Mouse (Mus musculus): Measurements from ENCODE around the gene Tns3.
"Not testable (repeated sequence)": the region's sequence is repeated elsewhere in the genome, so short reads cannot be mapped to it uniquely, and the experiment has no call there.

Tns3 gene

DNA sequence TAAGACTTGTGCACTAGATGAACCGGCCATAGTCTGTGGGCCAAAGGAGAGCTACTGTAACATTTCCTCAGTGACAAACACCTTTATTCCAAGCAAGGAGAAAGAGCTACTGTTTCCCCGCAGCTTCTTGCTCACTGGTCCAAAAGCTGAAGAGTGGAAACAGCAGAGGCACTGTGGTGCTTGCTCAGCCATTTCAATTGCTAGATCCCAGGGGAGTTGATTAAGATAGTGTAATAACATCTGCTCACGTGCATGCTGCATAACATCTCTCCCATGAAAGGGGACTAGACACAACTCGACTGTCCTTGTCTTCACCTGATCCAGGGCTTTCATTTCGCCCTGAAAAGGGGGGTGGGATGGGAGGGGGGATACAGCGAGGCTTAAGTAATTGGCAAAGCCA, 41.7 kb downstream of the Tns3 start:
- DNase-seq (ENCODE audit: low spot score): no peak

DNA sequence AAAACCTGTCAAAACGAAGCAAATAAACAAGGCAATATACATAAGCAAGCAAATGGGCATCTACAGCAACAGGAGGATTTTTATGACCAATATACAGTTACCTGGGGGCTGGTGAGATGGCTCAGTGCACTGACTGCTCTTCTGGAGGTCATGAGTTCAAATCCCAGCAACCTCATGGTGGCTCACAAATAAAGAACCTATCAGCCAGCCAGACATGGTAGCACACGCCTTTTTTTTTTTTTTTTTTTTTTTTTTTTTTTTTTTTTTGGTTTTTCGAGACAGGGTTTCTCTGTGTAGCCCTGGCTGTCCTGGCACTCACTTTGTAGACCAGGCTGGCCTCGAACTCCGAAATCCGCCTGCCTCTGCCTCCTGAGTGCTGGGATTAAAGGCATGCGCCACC, 45.2 kb downstream of the Tns3 start:
- DNase-seq (ENCODE audit: low spot score): not testable (repeated sequence)

DNA sequence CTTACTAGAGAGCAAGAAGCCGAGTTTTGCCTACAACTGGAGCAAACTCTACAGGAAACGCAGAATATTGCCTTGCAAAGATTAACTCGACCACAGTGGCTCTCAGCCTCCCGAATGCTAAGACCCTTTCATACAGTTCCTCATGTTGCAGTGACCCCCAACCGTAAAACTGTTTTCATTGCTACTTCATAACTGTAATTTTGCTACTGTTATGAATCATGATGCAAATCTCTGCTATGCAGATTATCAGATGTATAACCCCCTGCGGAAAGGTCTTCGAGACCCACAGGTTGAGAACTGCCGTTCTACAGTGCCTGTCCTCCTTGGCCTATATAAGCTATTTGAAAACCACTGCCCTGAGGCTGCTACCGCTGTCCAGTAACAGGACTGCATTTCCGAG, 46.0 kb downstream of the Tns3 start:
- DNase-seq (ENCODE audit: low spot score): no peak

DNA sequence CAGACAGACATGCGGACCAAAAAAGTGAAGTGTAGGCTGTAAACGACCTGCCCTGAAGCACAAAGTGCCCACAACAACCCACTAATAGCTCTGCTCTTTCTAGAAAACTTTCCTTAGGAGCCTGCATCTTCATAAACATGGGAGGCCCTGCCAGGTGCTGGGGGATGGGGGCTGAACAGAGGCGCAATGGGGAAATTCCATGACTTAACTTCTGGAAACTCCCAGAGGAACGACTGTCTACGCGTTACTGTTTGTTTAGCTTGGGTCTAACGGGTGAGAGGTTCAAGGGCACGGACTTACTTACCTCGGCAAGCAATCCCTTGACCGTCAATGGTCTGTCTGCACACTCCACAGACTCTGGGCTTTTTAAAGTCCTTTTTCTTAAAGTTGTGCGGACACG, 48.9 kb downstream of the Tns3 start:
- DNase-seq (ENCODE audit: low spot score): no peak

DNA sequence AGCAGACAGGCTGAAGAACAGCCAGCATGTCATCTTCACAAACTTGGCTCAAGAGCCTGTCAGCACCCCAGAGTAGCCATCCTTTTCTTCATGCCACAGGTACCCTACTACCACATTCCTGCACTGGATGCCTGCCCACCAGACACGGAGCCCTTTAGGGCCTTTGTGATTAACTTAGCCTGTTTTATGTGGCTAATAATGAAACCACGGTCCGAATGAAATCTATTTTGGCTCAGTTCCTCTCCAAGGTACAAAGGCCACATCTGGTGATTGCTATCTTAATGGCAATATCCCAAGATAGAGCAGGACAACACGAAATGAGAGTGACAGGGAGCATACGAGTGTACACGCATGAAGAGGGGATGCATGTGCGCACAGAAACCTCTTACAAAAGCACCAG, 53.9 kb downstream of the Tns3 start:
- DNase-seq (ENCODE audit: low spot score): no peak

DNA sequence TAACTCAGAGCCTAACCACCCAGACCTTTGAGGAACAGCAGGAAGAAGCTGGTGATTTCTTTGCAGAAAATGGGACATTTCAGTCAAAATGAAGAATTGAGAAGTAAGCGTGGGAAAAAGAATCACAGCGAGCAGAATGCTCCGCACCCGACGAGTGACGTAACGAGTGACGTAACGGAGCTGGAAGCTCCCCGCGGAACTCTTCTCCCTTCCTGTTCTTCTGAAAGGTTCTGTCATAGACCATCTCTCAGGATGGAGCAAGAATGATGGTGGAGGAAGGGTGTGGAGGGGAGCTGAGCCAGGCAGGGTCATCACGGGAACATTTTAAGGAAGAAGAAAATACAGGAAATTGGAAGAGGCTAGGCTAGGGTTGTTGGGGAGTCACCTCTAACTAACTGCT, 54.5 kb downstream of the Tns3 start:
- DNase-seq (ENCODE audit: low spot score): no peak

DNA sequence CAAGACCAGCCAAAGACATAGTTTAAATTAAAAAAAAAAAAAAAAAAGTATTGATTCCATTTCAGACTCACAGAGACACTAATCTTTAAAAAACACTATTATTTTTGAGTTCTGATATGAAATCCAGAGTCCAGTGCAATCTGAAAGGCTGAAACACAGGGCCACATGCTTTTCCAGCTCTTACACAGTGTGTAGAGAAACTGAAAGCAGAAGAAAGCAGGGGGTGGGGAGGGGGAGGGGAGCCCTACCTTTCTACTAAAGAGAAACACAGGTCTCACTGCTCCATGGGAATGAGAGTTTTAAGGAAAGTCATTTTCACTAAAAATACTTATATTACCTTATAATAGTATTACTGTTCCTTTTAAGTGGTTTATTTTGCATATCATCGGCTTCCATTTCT, 57.2 kb downstream of the Tns3 start:
- DNase-seq (ENCODE audit: low spot score): no peak

DNA sequence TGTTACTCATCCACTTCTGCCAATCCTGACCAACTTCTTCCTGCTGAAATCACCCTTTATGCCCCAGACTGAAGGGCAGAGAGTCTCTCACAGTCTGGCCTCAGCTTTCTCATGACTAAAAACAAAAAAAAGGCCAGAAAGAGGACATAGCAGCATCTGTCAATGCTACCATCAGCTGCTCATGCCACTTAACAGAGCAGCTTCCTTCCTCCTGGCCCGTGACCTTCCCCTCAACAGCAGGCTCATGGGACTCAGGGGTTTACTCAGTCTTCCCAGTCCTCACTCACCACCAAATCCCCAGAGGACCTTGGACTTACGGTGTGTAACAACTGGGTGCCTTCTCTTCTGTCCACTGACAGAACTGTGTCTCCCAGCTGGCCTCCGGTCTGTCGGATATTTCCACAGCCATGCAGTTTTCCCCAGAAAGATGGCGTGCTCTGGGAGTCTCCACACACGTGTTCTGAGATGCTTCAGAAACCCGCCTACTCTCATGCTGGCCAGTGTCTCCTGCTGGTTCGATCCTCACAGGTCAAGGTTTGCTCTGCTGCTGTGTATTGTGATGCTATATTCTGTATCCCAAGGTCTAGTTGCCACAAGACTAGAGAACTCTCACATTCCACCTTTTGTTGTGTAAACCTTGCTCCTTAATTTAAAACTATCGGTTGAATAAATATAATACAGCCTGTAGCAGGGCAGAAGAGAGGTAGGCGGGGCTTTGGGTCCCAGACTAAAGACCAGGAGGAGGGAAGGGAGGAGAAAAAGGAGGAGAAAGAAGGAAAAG, 59.4 kb downstream of the Tns3 start:
- no peak for DNase-seq (ENCODE audit: low spot score)

DNA sequence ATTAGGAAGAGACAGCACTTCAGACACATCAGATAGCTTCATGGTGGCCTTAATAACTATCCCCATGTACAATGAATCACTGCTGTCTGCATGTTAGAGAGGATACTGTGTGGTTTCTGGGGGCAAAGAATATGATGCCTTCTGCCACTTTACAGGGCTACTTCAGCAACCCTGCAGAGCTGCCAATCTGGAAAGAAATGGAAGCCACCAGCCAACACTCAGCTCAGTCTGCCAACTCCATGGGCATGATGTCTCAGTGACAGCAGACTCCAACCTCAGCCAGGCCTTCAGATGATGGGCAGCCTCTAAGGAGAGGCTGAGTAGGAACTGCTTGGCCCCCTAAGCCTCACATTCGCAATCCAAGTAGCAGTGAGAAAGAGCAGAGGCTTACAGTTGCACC, 61.7 kb downstream of the Tns3 start:
- no peak for DNase-seq (ENCODE audit: low spot score)

DNA sequence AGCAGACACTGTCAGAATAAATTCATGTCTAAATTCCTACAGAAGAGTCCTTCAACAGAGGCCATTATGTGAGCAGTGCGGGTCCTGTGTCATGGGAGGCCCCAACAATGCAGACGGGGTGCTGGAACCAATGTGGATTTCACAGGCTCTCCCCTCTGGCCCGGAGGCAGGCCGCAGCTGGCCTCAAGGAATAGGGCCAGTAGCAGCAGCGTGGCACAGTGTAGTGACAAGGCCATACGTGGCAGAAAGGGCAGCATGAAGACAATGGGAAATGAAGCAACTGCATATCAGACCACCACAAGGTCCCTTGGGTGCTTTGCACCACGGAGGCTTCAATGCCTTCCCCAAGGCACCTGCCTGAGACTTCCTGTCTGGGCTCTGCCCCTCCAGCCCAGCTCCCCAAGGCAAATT, 62.9 kb downstream of the Tns3 start:
- DNase-seq (ENCODE audit: low spot score): no peak

DNA sequence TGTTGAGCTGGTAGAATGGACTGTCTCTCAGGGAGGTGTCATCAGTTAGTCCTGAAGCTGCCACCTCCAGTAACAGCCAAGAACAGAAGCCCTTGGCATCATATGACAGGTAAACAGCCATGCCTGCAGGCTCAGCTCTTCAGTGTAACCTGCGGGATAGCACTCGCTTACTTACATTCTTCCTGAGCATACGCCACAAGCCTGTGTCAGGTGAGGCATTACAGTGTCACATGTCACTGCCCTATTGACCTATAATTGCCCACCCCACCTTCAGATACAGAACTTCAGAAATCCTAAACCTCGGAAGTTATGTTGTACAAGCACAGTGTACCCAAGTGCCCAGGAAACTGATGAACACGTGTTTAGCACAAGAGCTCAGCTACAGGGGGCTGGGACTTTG, 68.7 kb downstream of the Tns3 start:
- no peak for DNase-seq (ENCODE audit: low spot score)

DNA sequence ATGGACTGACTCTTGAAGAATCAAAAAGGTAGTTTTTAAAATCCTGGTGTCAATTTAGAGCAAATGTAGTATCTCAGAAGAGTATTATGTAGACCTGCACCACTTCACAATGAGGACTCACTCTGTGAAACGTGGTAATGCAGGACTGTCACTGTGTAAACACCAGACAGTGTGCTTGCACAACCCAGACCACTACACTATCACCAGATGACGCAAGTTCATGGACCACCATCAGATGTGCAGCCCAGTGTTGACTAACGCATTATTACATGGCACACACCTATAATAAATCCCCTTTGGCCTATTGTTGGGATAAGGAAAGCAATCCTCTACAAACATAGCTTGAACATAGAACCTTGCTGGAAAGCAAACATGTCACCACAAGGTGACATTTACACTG, 71.2 kb downstream of the Tns3 start:
- DNase-seq (ENCODE audit: low spot score): no peak

DNA sequence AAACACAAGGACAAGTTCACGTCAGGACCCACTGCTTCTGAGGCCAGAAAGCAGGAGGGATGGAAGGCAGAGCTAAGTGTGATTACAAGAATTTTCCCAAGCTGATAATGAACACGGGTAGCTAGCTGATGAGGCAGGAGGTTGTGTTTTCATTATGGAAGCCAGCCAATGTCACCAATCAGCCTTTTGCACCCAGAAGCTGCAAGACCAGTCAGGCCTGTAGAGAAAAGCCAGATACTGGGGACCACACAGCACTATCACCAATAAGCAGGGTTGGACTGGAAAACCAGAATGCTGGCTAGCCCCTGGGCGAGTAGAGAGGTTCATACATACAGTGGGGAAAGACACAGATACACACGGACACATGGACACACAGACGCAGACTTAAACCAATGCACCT, 73.1 kb downstream of the Tns3 start:
- peak; percentile 58 for DNase-seq (ENCODE audit: low spot score)

DNA sequence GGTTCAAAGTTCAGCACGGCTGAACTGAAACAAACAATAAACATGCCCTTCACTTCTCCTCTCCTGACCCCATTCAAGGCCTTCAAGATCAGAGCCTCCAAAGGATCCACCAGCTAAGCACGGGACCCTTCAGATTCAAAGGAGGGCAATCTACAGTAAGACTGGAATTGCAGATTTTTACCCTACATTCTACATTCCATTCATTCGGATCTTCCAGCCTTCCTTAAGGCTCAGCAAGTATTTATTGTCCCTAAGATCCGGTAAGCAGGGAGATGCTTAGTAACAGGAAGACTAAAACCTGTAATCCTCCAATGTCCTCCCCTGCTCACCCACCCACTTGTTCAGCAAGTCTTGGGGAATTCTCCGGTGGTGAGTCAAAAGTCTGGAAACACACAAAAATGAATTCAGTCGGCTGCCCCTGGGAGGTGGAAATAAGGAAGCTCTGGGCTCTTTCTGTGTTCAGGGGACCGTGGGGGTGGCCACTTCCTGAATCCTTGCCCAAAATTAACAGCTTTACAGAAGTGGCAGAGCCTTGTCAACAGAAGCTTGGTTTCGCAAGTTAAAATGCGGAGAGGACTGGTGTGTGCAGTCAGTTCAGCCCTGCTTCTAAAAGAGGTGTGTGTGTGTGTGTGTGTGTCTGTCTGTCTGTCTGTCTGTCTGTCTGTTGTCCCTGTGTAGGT, 75.0 kb downstream of the Tns3 start:
- DNase-seq (ENCODE audit: low spot score): peak; percentile 26

DNA sequence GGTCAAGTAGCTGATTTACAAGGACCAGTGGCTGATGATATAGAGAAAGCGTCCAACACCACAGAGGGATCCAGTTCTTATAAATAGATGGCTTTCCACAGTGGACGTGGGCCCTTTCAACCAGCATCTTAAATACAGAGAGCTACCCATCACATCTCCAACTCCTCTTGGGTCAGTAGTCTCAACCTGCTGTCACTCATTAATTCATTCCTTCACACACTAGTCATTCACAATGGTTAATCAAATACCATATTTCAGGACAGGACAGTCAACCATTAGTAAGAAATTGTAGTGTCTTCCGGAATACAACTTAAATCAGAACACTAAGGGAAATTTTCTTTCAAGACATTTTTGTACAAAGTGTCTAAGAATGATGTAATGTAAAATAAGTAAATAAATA, 76.4 kb downstream of the Tns3 start:
- no peak for DNase-seq (ENCODE audit: low spot score)

DNA sequence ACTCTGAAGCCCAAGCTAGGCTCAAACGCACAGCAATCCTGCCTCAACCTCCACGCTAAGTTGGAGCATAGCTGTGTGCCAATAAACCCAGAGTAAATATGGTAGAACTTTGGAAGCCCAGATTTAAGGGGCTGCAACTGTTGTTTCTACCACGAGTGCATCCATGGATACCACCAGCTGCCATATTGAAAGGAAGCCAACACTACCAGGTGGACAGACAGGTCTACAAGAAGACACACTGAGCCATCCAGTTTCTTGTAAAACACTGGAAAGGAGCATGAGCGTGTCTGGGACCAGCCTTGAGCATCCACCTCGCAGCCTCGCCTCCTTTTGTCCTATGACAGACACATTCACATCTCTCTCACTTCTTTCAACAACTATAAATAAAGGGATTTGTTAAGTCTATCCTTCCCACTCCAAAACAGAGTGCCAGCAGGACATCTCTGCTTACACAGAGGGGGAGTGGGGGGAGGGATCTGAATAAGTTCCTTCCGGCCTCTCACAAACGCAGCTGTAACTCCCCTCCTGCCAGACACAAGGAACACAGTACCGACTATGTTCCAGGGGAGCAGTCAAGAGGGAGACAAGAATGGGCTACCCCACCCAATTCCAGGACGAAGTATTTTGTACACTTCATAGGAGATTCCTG, 77.2 kb downstream of the Tns3 start:
- no peak for DNase-seq (ENCODE audit: low spot score)

DNA sequence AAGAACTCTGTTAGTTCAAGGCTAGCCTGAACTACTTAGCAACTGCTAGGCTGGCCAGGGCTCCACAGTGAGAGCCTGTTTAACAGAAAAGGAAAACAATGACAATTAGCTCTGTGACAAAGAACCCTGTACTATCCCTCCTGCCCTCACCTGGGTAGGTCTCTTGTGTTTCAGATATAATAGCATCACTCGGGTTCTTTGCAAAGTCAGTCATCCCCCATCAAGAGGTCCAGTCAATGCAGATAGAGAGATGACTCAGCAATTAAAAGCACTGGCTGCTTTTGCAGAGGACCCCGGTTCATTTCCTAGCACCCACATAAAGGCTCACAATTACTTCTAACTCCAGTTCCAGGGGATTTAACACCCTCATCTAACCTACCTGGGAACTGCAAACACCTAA, 78.0 kb downstream of the Tns3 start:
- no peak for DNase-seq (ENCODE audit: low spot score)

DNA sequence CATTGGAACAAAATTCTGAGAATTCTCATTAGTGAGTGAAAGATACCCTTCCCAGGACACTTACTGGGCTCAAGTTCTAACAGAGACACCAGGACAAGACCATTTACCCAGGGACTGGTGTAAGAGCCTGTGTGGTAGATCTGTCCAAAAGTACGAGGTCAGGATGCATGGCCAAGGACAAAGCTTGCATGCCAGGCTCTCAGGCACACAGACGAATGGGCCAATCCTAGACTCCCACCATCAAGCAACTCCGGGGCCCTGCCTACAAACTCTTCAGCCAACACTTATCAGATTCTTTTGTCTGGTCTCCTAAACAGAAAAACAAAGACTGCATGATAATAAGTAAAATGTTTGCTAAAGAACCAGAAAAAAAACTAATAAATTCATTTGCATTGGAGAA, 78.6 kb downstream of the Tns3 start:
- no peak for DNase-seq (ENCODE audit: low spot score)

DNA sequence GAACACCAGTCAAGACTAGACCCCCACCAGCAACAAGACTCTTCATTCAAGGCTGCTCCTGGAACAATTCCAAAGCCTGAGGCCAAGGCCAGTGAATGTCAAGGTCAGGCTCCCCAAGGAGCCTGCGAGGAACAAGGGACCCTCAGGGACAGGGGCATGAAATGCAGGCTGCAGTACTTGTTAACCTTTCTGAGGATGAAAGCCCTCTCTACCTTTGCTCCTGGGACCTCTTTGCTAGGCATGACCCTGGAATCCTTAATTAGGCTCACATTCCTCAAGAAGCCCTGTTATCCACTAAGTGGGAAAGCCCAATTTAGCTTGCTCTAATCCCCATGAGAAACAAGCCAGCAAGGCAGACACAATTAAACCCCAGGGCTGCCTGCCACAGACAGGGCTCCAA, 79.4 kb downstream of the Tns3 start:
- DNase-seq (ENCODE audit: low spot score): no peak

DNA sequence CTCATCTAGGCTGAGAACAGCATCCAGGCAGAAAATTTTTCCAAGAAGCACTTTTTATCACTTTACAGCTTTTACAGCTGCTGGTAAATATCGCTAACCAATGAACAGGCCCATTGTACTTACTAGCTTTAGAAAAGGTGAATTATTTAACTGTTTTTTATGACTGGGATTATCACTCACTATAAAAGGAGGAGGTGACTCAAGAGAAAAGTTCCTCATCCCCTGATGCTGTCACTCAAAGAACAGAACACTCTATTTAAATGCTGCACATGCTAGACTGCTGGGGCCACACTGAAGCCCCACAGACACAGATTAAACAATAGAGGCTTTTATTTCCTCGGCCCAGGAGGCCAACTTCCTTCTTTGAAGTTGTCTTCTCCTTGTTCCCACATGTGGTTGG, 80.0 kb downstream of the Tns3 start:
- DNase-seq (ENCODE audit: low spot score): no peak

DNA sequence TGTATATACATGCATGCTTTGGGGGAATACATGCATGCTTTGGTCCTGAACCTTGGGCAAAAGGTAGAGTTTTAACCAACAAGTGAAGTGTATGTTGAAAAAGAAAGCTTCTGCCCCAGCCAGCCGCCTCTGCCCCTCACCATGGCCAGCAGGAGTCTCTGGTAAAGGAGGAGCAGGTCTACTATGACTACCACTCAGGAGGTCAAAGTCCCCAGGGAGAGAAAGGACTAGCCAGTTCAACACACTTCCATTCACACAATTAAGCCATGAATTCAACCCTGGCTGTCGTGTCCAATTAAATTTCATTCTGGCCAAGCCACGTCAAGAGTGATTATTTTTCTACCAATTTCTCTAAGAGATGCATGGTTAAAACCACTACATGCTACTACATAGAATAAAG, 81.2 kb downstream of the Tns3 start:
- DNase-seq (ENCODE audit: low spot score): no peak

DNA sequence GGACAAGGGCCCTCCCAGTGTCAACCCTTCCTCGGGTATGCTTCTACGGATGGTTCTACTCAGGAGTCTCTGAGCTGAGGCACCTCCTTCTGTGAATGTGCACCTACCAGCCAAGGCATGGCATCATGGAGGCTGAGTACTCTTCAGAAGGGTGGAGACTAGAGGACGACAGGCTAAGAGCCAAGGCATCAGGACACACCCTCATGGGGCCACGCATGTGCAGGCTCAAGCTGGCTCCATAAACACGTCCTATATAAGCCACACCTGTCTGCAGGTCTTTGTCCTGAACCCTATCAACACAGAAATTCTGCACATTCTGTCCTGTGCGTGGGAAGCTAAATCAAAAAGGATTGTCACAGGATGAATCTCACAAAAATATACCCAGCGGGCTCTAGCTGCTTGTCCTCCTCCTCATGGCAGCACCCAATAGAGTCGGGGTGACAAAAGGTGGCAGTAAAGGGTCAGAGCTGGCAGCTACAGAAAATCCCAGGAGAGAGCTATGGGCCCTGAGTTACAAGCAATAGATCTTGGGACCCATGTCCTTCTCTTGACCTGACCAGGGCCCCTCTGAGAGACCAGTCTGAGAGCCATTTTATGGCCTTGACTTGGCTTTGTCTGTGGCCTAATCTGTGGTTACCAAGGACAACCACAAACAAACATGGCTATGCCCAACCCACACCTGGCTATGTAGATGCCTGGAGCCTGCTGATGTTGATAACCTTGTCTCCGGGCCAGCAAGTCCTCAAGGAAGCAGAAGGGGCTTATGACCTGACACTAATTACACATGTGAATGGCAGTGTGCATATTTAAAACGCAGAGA, 82.0 kb downstream of the Tns3 start:
- DNase-seq (ENCODE audit: low spot score): no peak

DNA sequence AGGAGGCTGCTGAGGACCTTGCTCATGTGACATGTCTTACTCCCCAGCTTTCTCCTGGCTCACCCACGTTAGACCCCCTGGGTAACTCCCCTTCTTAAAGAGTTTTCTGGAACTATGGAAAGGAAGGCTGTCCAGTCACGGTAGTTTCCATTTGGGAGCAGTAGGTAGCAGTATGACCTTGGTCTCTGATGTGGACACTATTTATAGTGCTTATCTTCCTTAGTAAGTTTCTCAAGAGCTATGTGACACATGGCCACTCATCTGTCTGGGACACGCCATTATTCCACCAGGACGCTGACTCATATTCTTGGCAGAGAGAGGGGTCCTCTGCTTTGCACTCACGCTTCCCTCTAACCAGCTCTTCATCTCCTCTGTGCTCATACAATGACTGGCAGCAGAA, 84.5 kb downstream of the Tns3 start:
- no peak for DNase-seq (ENCODE audit: low spot score)

Data from urinary bladder, postnatal 14 days (tissue).